Mouse (Mus musculus) lung, embryonic 16.5 days (tissue): ENCODE measurements around the gene Gm4131. TPM values are rescaled to one million over a fixed set of nuclear protein-coding genes. Genes with fewer than 3 reads are reported as not detected.

Source experiments
- ATAC-seq: fragments of 200-750 bp; cut with Nextera tagmentation; 2 replicates; pipeline ENCODE4 v1.8.0; 2017; ENCODE audit warnings: low read depth, mild to moderate bottlenecking, moderate library complexity
- H3K27ac ChIP-seq: fragments of 300-500 bp; sonication (generic); 2 replicates; pipeline ENCODE4 v1.5.1; 2014; ENCODE audit warnings: mild to moderate bottlenecking, control low read depth, low read length
- H3K27me3 ChIP-seq: fragments of 300-500 bp; sonication (generic); 2 replicates; pipeline ENCODE4 v1.6.1; 2014; ENCODE audit warnings: low read depth, low read length, mixed read lengths; ENCODE audit not compliant: control insufficient read depth, insufficient read depth
- H3K36me3 ChIP-seq: fragments of 300-500 bp; sonication (generic); 2 replicates; pipeline ENCODE4 v1.6.1; 2014; ENCODE audit warnings: low read length; ENCODE audit not compliant: control insufficient read depth, insufficient read depth
- H3K4me1 ChIP-seq: fragments of 300-500 bp; sonication (generic); replicated peaks from 2 replicates; pipeline ENCODE4 v1.6.1; 2014; ENCODE audit warnings: low read length, mixed read lengths; ENCODE audit not compliant: control insufficient read depth, insufficient read depth
- H3K4me2 ChIP-seq: fragments of 300-500 bp; sonication (generic); 2 replicates; pipeline ENCODE4 v1.6.1; 2014; ENCODE audit warnings: low read depth, low read length, control low read depth
- H3K4me3 ChIP-seq: fragments of 300-500 bp; sonication (generic); 2 replicates; pipeline ENCODE4 v1.5.1; 2014; ENCODE audit warnings: mild to moderate bottlenecking, low read length, control low read depth
- H3K9ac ChIP-seq: fragments of 300-500 bp; sonication (generic); 2 replicates; pipeline ENCODE4 v1.6.1; 2014; ENCODE audit warnings: low read length, control low read depth
- H3K9me3 ChIP-seq: fragments of 300-500 bp; sonication (generic); 2 replicates; pipeline ENCODE4 v1.6.1; 2016; ENCODE audit warnings: low read length; ENCODE audit not compliant: control insufficient read depth
- WGBS: fragments of 180-500 bp; shearing (Covaris S2); extraction: QIAGEN DNeasy Blood & Tissue Kit; methylation state at CpG from one replicate; pipeline ENCODE4 v1.1.7; 2014; 5-methylcytosine and 5-hydroxymethylcytosine counted together
- polyA plus RNA-seq: library from polyadenylated mRNA; unstranded; fragments of >200 nt; fragmentation: Nextera tagmentation; extraction: Ambion mirVana; gene quantifications from 2 replicates; pipeline ENCODE4 v1.2.1, GENCODE M21; 2015

The Gm4131 gene
- polyA plus RNA-seq, 1 experiment from 2014 or later: not detected

GRCm38 (mm10) chr14:62575862-62576261, 9.1 kb upstream of the Gm4131 start:
- 80% methylated on average over 8 of the region's 8 CpGs for WGBS

GRCm38 (mm10) chr14:62574906-62575305, 8.2 kb upstream of the Gm4131 start:
- no peaks in the 10 kb centered on the region for H3K9me3 ChIP-seq
- H3K4me1 ChIP-seq: peaks cover 6% of the 10 kb centered on the region; the same call in 1 of the 2 replicates
- no peak overlapping the region for H3K27ac ChIP-seq
- no peaks in the 10 kb centered on the region for H3K36me3 ChIP-seq
- H3K4me3 ChIP-seq: no peak overlapping the region
- no peak overlapping the region for H3K4me2 ChIP-seq
- ATAC-seq: no peak
- 64% methylated on average over 6 of the region's 6 CpGs for WGBS
- no peaks in the 10 kb centered on the region for H3K27me3 ChIP-seq
- no peak overlapping the region for H3K9ac ChIP-seq

More at GRCm38 (mm10) chr14:62575862-62576261, 9.1 kb upstream of the Gm4131 start:
- ATAC-seq: no peak
- no peak overlapping the region for H3K4me2 ChIP-seq
- H3K27ac ChIP-seq: no peak overlapping the region
- no peaks in the 10 kb centered on the region for H3K36me3 ChIP-seq
- no peaks in the 10 kb centered on the region for H3K9me3 ChIP-seq
- H3K27me3 ChIP-seq: no peaks in the 10 kb centered on the region
- H3K4me3 ChIP-seq: no peak overlapping the region
- no peak overlapping the region for H3K9ac ChIP-seq
- H3K4me1 ChIP-seq: peaks cover 6% of the 10 kb centered on the region; the same call in 1 of the 2 replicates

- H3K4me3 ChIP-seq: no peak overlapping the region
- peak; percentile 47 for ATAC-seq
- H3K9me3 ChIP-seq: no peaks in the 10 kb centered on the region
- peak overlapping the region; percentile 20; the same call in 1 of the 2 replicates for H3K4me2 ChIP-seq
- H3K9ac ChIP-seq: no peak overlapping the region
- WGBS: 0% methylated on average over 2 of the region's 3 CpGs
- H3K4me1 ChIP-seq: peaks cover 7% of the 10 kb centered on the region; the same call in 1 of the 2 replicates
- no peaks in the 10 kb centered on the region for H3K27me3 ChIP-seq
- no peak overlapping the region for H3K27ac ChIP-seq
- H3K36me3 ChIP-seq: no peaks in the 10 kb centered on the region
Observed at GRCm38 (mm10) chr14:62573454-62573853, 6.7 kb upstream of the Gm4131 start.

- 34% methylated on average over 4 of the region's 4 CpGs for WGBS
- peak; percentile 96 for ATAC-seq
- H3K27ac ChIP-seq: peak overlapping the region; percentile 40
- H3K4me2 ChIP-seq: no peak overlapping the region
- peaks cover 7% of the 10 kb centered on the region; the same call in 1 of the 2 replicates for H3K4me1 ChIP-seq
- no peaks in the 10 kb centered on the region for H3K36me3 ChIP-seq
- no peak overlapping the region for H3K9ac ChIP-seq
- no peaks in the 10 kb centered on the region for H3K27me3 ChIP-seq
- H3K4me3 ChIP-seq: no peak overlapping the region
- H3K9me3 ChIP-seq: no peaks in the 10 kb centered on the region
Observed at GRCm38 (mm10) chr14:62570299-62570698, 3.6 kb upstream of the Gm4131 start.

- H3K27ac ChIP-seq: peak overlapping the region; percentile 37
- no peaks in the 10 kb centered on the region for H3K27me3 ChIP-seq
- H3K36me3 ChIP-seq: no peaks in the 10 kb centered on the region
- WGBS: 76% methylated on average over 5 of the region's 5 CpGs
- no peak overlapping the region for H3K4me2 ChIP-seq
- H3K9me3 ChIP-seq: no peaks in the 10 kb centered on the region
- H3K4me1 ChIP-seq: peaks cover 7% of the 10 kb centered on the region; the same call in 1 of the 2 replicates
- no peak overlapping the region for H3K9ac ChIP-seq
- H3K4me3 ChIP-seq: no peak overlapping the region
- no peak for ATAC-seq
Observed at GRCm38 (mm10) chr14:62569463-62569862, 2.7 kb upstream of the Gm4131 start.

- Histone ChIP-seq H3K4me1 (no peaks in the 10 kb centered on the region; the same call in 1 of the 2 replicates), H3K27ac (no peak overlapping the region), H3K27me3 (no peaks in the 10 kb centered on the region), H3K9ac (no peak overlapping the region), H3K36me3 (no peaks in the 10 kb centered on the region), H3K4me3 (no peak overlapping the region), H3K9me3 (no peaks in the 10 kb centered on the region), H3K4me2 (no peak overlapping the region)
- 41% methylated on average over 7 of the region's 7 CpGs for WGBS
- ATAC-seq: no peak
Observed at GRCm38 (mm10) chr14:62563679-62564078, 3.0 kb downstream of the Gm4131 start.

- H3K4me3 ChIP-seq: no peak overlapping the region
- H3K9me3 ChIP-seq: no peaks in the 10 kb centered on the region
- no peaks in the 10 kb centered on the region for H3K36me3 ChIP-seq
- H3K9ac ChIP-seq: no peak overlapping the region
- H3K27me3 ChIP-seq: no peaks in the 10 kb centered on the region; the same call in 1 of the 2 replicates
- no peak overlapping the region for H3K4me2 ChIP-seq
- no peak overlapping the region for H3K27ac ChIP-seq
- no peak for ATAC-seq
- no peaks in the 10 kb centered on the region; the same call in 1 of the 2 replicates for H3K4me1 ChIP-seq
- 40% methylated on average over 17 of the region's 17 CpGs for WGBS
Observed at GRCm38 (mm10) chr14:62561875-62562748, 4.6 kb downstream of the Gm4131 start.

GRCm38 (mm10) chr14:62557111-62557510, 9.6 kb downstream of the Gm4131 start:
- no peak overlapping the region for H3K9ac ChIP-seq
- no peaks in the 10 kb centered on the region for H3K9me3 ChIP-seq
- ATAC-seq: no peak
- H3K4me2 ChIP-seq: 0 out of 2 replicates have a peak overlapping the region, but pooled peaks have one; percentile 96
- no peak overlapping the region for H3K27ac ChIP-seq
- H3K4me3 ChIP-seq: no peak overlapping the region
- peaks cover 8% of the 10 kb centered on the region; the same call in 1 of the 2 replicates for H3K27me3 ChIP-seq
- WGBS: 81% methylated on average over 3 of the region's 3 CpGs
- H3K36me3 ChIP-seq: no peaks in the 10 kb centered on the region
- peaks cover 10% of the 10 kb centered on the region for H3K4me1 ChIP-seq
